Mouse (Mus musculus) frontal cortex, postnatal 36 days (tissue): Measurements from ENCODE around the gene Rassf8.

ENCODE experiments used
- DNase-seq, 2 experiments: peaks; one replicate each; pipeline ENCODE4 v3.0.0; 2022; ENCODE audit warnings: low spot score in 2 of 2

Rassf8 gene

DNA sequence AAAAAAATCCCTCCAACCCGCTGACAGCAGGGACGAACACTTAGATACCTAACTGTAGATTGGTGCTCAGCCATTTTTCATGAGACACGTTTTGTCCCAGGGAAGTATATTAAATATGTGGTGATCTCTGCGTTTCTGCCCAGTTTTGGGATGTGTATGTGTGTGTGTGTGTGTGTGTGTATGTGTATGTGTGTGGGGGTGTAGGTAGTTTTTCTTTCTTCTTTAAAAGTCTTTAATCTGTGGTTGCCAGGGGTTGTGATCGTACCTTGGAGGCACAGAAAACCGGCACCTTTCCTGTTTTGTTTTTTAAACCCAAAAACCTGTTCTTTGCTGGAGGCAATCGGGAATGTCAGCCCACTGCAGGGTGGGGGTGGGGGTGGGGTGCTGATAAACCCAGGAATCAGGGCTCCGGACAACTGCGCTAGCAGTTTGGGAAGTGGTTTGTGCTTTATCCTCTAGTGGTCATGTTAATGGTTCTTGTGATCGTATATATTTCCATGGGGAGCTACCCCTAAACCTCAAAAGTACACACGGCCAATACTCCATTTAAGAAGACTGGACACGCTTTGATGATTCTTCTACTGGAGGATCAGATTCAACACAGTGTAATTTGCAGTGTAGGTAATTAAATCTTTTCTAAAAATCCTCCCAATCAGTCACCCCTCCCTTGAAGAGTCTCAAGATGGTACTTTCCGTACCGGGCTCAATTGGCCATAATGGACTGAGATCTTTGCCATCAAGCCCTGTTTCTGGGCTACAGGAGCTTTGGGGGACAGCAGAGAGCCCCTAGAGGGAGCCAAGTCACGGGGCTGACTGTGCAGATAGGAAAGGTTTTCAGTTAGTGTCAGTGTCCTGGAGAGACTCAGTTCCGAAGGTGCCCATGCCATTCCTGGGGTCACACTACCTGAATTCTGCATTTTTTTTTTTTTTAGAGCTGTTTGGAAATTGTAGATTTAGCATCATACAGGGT, 1.4 kb downstream of the Rassf8 start:
- no peak for DNase-seq

DNA sequence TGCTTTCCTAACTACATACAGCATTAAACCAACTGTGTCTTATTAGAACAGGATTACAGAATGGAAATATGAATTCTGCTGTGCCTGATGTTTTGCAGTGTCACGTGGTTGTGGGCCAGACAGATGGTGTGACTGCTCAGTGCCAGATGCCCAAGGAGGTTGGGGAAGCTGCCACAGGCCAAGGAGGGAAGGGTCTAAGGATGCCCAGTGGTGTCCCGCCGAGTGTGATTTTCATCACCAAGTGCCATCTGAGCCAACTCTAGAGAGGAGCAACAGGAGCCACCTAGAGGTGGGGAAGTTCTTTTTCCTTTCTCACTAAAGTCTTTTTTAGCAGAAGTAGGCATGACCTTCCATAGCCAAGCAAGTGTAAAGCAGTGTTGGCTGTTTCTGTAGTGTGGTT, 3.8 kb downstream of the Rassf8 start:
- DNase-seq: no peak

DNA sequence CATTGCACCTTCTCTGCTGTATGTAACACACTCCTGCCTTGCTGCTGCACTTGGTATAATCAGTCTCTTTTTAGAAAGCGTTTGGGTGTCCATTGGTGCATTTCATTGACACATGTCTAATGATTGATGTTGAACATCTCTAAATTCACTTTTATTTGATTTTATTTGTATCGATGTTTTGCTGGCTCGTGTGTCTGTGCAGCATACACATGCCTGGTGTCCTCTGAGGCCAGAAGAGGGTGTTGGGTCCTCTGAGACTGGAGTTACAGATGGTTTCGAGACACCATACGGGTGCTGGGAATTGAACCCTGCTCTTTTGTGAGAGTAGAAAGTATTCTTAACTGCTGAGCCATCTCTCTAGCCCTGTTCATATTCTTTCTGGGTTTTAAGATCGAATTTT, 6.7 kb downstream of the Rassf8 start:
- no peak for DNase-seq

DNA sequence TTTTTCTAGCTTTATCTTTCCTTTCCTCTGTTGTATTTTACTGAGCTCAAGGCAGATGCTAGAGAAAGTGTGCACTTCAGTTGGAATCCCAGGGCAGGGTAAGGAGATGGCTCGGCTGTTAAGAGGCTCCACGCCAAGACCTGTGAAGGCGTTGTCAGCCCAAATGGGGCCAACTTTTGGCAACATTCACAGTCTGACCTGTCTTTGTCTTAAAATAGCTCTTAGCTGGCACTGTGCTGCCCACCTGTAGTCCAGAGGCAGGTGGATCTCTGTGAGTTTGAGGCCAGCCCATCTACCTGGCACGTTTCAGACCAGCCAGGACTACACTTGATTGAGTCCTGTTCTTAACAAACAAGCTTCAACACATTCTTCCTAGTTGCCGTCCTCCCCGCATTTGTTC, 7.9 kb downstream of the Rassf8 start:
- DNase-seq: no peak

DNA sequence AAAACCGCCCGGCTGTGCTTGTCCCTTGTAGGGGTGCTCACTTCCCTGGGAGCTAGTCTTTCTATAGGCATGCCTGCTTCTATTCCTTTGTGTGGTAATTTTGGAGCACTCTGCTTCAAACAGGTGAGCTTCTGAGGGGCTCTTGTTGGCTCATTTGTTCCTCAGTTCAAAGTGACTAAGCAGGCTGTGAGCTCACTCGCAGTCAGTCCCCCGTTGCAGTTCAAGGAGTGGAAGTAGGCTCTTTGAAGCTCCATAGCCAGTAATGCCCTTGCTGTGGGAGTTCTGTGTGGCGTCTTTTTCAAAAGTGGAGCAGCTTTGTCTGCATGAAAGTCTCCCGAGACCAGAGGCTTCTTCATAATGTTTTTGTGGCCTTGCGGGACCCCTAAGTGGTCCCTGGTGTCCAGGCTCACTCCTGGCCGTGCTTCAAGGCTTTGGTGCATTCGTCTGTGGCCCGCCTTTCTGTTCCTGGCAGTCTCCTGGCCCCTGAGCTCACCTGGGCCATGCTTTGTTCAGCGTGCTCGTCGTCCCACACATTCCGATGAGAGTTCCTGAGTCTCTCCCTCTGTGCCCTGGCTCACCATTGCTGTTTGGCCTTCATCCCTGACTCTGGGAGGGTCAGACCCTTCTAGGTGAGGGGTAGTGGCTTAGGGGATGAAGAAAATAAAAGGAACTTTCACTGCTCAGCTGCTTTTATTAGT, 9.5 kb downstream of the Rassf8 start:
- no peak for DNase-seq

DNA sequence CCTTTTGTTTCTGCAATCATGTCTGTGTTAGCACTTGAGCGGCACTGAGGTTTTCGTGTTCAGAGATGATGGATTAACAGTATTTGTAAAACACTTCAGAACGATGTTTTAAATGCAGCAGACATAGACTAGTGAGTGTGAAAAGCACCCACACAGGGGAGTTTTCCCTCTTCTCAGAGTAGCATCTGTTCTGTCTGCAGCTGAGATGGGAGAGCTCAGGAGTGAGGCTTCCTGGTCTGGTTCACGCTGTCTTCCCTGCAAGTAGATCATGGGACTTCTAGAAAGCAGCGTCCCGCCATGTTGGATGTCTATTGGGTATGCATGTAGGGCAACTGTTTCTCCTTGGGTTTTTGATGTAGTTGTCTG, 10.1 kb downstream of the Rassf8 start:
- DNase-seq: peak in 1 of 2 experiments; percentile 37

DNA sequence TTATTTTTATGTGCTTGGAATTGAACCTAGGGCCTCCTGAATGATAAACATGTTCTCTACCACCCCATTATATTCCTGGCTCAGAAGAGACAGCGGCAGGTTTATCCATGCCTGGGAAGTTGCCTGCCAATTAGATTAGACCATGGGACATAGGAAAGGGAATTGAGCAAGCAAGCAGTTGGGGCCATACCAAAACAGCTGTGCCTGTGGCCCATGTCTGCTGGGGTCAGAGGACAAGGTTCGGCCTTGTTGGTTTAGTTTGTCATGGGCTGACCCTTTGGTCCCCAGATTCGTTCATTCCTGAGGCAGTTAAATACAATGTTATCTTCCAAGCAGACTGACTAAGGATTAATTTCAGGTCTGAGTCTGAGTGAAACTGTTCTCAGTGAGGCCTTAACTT, 10.8 kb downstream of the Rassf8 start:
- DNase-seq: no peak

DNA sequence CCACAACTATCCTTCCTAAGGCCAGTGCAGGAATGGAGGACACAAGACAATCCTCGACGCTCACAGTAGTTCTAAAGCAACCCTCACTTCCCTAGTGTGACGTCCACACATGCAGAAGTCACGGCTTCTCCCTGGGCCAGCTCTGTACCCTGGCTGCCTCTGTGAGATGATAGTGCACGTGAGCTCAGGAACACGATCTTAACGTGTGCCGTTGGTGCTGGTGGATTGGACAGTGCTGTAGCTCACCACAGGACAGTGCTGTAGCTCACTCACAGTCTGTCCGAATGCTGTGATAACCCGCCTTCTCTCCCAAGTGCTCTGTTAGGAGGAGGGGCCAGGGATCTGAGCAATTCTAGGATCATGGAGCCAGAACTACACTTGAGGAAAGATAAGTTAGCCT, 12.1 kb downstream of the Rassf8 start:
- DNase-seq: no peak

DNA sequence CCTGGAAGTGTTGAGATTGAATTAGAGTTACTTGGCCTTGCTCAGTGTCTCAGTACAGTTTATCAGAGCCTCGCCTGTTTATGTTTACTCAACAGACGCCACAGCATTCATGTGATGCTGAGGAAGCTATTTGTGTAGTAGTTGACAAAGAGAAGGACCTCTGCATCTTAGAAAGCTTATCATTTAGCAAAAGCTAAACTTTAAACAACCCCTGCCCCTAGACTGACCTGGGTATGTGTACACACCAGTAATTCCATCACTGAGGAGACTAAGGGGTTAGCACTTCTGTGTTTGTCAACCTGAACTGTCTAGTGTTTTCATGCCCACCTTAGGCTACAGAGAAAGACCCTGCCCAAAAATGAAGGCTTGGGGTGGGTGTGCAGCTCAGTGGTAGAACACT, 12.9 kb downstream of the Rassf8 start:
- DNase-seq: no peak

DNA sequence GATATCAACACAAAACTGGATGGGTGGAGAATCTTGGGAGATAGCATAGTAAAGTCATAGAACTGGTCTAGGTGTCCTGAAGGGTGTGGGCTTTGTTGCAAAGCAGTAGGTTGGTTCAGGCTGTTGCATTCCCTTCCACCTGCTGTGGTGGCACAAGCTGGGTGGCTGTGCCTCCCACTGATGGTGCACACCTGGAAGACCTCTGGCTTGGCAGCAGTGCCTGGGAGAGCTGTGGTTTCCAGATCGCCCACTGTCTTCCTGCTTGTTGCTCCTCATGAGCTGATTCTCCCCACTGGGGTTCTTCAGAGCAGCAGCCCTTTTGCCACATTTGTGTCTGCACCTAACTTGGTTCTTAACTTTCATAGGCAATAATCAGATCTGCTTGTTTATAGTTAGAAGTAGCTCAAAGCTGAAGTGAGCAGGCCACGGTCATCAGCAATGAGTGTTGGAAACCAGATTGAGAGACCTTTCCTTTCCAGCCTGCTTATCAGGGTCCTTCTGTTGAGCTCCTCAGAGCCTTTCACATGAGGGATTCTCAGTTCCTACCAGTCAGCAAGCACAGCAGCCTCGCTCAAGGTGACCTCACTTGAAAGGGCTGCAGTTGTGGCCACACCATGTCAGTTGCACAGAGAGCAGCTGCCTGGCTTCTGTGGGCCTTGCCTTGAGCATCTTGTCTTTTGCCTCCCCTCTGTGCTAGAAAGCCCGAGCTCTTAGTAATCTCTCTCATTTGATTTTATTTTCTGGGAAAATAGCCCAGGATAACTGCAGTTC, 13.9 kb downstream of the Rassf8 start:
- no peak for DNase-seq

DNA sequence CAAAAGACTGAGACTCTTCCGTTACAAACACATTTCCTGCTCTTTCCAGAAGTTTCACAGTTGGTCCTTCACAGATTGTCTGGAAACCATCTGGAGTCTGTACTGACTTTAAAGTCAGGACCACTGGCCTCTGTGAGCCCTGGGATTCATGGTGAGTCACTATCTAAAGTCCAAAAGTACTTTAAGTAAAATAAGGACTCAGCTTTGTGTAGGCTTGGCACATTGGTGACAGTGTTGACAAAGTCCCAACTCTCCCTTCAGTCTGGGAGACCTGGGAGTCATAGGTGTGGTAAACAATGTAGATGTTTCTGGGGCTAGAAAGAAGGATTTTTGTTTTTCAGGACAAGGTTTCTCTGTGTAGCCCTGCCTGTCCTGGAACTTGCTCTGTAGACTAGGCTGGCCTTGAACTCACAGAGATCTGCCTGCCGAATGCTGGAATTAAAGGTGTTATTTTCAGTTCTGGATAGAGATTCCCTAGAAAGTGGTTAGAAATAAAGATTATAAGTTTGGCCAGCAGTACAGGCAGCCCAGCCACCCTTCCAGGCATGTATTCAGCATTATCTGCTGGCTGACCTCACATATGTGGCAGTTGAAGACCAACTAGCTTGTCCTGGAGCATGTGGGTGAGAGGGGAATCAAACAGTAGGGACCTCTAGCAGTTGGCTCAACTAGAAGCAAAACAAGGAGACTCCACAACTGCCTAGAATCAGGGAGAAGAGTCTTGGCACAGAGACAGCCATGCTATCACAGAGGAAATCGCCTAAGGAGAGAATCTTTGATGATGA, 14.8 kb downstream of the Rassf8 start:
- no peak for DNase-seq

DNA sequence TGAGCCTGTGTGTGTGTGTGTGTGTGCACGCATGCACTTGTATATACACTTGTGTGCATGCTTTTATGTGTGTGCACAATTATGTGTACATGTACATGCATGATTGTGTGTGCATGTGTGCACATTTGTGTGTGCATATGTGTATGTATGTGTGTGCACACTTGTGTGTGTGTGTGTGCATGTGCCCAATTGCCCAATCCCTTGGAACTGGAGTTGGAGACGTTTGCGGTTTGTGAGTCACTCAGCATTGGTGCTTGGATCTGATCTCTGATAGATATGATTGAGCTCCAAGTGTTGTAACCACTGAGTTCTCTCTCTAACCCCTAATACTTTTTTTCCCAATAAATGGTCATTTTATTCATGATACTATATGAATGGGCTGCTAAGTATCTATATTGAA, 15.5 kb downstream of the Rassf8 start:
- no peak for DNase-seq

DNA sequence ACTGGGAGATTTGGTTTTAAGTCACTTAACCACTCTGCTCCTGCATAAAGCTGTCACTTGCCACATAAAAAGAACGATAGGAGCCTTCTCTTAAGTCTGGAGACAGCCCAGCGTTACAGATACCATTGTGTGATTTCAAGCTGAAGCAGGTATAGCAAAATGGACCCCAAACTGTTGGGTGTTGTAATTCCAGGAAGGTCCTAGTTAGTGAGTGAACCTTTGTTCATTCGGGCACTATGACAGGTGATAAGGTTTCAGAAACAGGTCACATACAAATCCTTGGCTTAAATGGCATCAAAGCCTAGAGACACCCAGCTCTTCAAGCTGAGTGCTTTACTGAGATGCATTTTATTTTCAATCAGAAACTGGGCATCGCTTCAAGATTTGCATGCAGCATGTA, 16.5 kb downstream of the Rassf8 start:
- DNase-seq: no peak

DNA sequence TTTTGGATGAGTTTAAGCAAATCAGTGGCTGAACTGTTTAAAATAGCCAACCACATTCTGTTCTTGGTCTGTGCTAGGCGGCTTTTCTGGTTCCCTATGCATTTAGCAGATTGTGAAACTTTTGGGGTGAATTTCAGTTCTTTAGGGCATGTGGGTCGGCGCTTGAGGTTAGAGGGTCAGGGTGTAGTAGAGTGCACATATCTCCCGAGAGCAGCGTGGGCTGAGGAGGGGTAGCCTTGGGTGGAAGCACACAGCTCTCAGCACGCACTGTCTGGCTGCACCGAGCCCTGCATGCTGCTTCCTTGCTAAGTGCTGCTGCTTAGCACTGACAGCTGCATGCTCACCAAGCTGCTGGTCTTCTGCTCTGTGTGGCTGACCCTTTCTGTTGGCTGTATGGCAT, 18.5 kb downstream of the Rassf8 start:
- no peak for DNase-seq

DNA sequence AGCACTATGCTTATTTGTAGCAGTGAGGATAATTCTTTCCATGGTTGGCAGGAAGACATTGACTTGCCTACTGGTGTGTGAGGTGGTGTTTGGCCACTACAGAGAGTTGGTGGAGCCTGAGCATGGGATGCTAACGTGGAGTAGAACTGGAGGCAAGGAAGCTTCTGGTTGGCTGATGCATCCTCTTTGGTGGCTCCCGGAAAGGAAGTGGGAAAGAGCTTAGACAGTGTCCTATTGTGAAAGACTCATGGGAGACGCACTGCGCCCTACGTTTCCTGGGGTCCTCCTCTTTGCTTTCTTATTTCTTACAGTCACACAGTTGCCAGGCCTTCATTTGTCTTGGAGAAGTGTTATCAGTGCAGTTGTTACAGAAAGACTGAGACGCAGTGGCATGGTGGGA, 20.4 kb downstream of the Rassf8 start:
- DNase-seq: no peak

DNA sequence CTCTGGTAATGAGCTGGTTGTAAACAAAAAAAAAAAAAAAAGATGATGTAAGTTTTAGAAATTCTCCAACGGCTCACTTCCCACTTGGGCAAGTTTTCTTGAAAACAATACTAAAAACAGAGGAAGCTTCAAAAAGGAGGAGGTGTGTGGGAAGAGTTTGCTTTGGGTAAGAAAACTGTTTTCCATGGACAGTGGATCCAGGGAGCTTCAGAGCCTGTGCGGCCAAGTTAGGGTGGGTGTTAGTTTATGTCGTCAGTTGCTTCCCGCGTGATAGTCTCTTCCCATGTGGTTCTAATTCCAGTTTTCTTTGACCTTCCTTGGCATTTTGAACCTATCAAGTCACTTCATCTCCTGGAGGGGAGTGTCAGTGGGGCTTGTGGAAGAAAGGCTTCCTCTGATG, 21.1 kb downstream of the Rassf8 start:
- no peak for DNase-seq

DNA sequence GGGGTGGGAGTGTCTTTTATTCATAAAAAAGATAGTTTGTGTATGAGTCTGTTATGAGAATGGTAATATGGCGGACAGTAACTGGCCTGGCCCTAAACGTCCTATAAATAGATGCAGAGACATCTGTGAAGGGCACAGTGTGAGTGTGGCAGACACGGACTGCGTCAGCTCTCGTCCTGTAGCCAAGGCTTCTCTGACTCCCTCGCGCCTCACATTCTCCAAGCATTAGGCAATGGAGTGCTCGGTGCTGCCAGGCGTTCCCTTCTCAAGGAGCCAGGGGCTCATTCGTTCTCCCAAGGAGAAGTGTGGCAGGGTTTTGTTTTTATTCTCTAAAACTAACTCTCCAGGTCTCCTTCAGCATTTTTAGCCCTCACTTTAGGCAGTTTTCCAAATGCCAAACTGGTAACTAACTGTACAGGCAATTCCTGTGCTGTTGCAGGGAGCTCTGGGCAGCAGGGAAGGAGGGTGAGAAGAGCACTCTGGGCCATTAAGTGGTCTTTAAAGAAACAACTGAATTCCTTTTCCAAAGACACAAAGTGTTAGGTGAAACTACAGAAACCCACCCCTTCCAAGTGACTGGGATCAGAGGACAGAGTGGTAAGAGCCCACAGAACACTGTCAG, 22.2 kb downstream of the Rassf8 start:
- no peak for DNase-seq

DNA sequence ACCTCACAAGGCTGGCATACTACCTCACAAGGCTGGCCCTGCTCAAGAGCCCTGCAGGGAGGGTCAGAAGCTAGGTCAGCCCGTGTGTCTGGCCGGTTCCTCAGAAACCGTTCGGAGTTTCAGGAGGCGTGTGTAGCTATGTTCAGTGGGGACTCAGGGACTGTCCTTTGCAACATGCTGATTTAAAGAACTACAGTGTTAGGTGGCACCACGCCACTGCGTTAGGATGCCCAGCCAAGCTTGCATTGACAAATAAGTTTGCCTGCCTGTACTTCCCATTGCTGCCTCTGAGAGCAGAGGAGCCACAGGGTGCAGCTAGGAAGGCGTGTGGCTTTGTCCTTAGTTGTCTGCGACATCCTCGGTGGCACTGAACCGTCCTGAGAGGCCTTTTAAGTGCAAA, 23.3 kb downstream of the Rassf8 start:
- DNase-seq: no peak

DNA sequence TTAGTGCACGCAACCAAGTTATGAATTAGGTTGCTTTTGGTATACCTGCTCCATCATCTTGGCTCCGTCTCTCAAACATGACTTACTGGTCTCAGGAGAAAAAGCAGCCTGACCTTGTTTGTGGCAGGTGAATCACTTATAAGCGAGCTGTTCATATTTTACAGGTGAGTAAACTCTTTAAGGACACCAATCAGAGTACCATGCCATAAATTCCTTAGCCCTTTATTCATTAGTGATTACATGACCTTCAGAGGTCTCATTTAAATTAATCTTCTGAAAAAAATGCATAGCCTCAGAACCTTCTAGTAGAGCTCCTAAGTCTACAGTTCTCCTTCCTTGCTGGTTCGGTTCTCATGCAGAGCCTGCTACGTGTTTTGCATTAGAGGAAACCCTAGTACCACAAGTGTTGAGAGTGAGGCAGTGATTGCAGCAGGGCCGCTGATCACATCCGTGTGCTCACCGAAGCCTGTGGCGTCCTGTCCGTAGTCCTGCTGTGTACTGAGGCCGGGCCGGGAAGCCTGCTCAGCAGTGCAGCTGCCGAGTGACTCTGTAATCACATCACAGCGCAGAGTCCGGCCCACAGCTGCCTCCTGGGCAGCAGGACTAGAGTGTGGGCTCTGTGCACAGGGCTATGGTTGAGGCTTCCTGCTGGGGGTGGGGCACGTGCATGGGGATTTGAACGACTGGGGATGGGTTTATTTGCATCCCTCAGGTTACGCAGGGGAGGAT, 23.9 kb downstream of the Rassf8 start:
- no peak for DNase-seq

DNA sequence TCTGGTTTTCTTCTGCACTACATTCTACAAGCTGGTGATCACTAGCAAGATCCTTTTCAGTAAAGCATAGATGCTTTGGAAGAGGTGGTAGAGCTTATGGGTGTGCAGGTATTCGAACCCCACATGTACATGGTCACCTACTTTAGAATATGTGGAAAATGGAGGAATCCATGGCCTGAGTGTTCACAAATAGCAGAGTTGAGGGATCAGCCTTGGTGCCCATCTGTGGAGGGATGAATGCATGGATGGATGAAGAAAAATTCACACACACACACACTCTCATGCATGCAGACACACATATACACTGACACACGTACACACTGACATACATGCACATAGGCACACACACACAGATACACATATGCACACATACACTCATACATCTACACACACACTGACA, 27.9 kb downstream of the Rassf8 start:
- DNase-seq: no peak

DNA sequence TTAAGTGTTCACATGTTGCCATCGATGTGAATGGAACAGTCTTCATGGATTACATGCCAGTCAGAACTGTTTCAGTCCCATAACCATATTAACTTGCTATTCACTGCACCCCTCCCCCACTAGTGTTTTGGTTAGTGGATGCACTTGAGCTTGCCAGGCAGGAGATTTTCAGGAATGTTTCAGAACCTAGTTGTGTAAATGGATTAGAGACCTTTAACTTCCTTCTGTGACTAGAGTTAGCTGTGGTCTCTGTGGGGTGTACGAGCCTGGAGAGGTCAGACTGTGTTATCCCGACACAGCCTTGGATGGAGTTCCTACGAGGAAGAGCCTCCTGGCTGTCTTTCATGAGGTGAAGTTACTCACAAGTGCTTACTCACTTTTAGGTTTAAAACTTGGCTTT, 29.7 kb downstream of the Rassf8 start:
- DNase-seq: no peak
